Mouse (Mus musculus): Measurements from ENCODE around the gene Chchd1.

GRCm38 (mm10) chr14:20730853-20731602 lies 28.2 kb downstream of the Chchd1 start:
- TF ChIP-seq CTCF (IDR thresholded peaks at IDR 0.05), result no peak
- TF ChIP-seq EP300 (IDR thresholded peaks at IDR 0.05; ENCODE audit: insufficient read depth, low read depth, low read length), result no peak
- TF ChIP-seq POLR2A (IDR thresholded peaks at IDR 0.05; ENCODE audit: insufficient read depth, low read depth, low read length), result no peak

Data from heart, adult 2 months (tissue).